Mouse (Mus musculus) embryonic facial prominence, embryonic 15.5 days (tissue): ENCODE measurements around the gene Ccdc183. TPM values are rescaled to one million over a fixed set of nuclear protein-coding genes. Genes with fewer than 3 reads are reported as not detected.

ENCODE experiments used
- ATAC-seq: fragments of 200-750 bp; cut with Nextera tagmentation; 2 replicates; pipeline ENCODE4 v1.8.0; 2017; ENCODE audit warnings: low read depth, moderate TSS enrichment; ENCODE audit not compliant: insufficient number of reproducible peaks, low FRiP score, low TSS enrichment
- H3K27ac ChIP-seq: fragments of 300-500 bp; sonication (generic); replicated peaks from 2 replicates; pipeline ENCODE4 v1.5.1; 2015; ENCODE audit warnings: mild to moderate bottlenecking, inconsistent platforms
- H3K27me3 ChIP-seq: fragments of 300-500 bp; sonication (generic); 2 replicates; pipeline ENCODE4 v1.6.1; 2015; ENCODE audit warnings: inconsistent platforms
- H3K36me3 ChIP-seq: fragments of 300-500 bp; sonication (generic); 2 replicates; pipeline ENCODE4 v1.6.1; 2015; ENCODE audit warnings: mild to moderate bottlenecking, inconsistent platforms
- H3K4me1 ChIP-seq: fragments of 300-500 bp; sonication (generic); 2 replicates; pipeline ENCODE4 v1.6.1; 2015; ENCODE audit warnings: inconsistent platforms
- H3K4me2 ChIP-seq: fragments of 300-500 bp; sonication (generic); replicated peaks from 2 replicates; pipeline ENCODE4 v1.6.1; 2015; ENCODE audit warnings: mild to moderate bottlenecking, inconsistent platforms
- H3K4me3 ChIP-seq: fragments of 300-500 bp; sonication (generic); replicated peaks from 2 replicates; pipeline ENCODE4 v1.5.1; 2015; ENCODE audit warnings: mild to moderate bottlenecking, inconsistent platforms
- H3K9ac ChIP-seq: fragments of 300-500 bp; sonication (generic); 2 replicates; pipeline ENCODE4 v1.6.1; 2015; ENCODE audit warnings: inconsistent platforms
- H3K9me3 ChIP-seq: fragments of 300-500 bp; sonication (generic); replicated peaks from 2 replicates; pipeline ENCODE4 v1.6.1; 2016; ENCODE audit warnings: inconsistent platforms
- WGBS: fragments of 180-500 bp; shearing (Covaris S2); methylation state at CpG from one replicate; pipeline ENCODE4 v1.1.7; 2015; 5-methylcytosine and 5-hydroxymethylcytosine counted together
- polyA plus RNA-seq: library from polyadenylated mRNA; unstranded; fragments of >200 nt; fragmentation: Nextera tagmentation; extraction: Ambion mirVana; gene quantifications from 2 replicates; pipeline ENCODE4 v1.2.1, GENCODE M21; 2015

Gene Ccdc183
- polyA plus RNA-seq, 1 experiment from 2014 or later = 0.29 TPM

GRCm38 (mm10) chr2:25576965-25577891, 40.2 kb downstream of the Ccdc183 start:
- Histone ChIP-seq H3K4me3 (peak overlapping the region; percentile 25), H3K4me1 (peaks cover 77% of the 10 kb centered on the region), H3K36me3 (no peaks in the 10 kb centered on the region), H3K9ac (no peak overlapping the region), H3K27me3 (peaks cover 56% of the 10 kb centered on the region), H3K27ac (no peak overlapping the region), H3K4me2 (peak overlapping the region; percentile 46), H3K9me3 (no peaks in the 10 kb centered on the region)
- WGBS = 16% methylated on average over 92 of the region's 92 CpGs
- ATAC-seq = no peak

GRCm38 (mm10) chr2:25576028-25576850, 41.2 kb downstream of the Ccdc183 start:
- H3K4me2 ChIP-seq = peak overlapping the region; percentile 90
- no peak for ATAC-seq
- peaks cover 54% of the 10 kb centered on the region for H3K27me3 ChIP-seq
- H3K4me1 ChIP-seq = peaks cover 68% of the 10 kb centered on the region
- no peaks in the 10 kb centered on the region for H3K9me3 ChIP-seq
- 0 out of 2 replicates have a peak, but pooled peaks cover 4% of the 10 kb centered on the region for H3K36me3 ChIP-seq
- 77% methylated on average over 16 of the region's 16 CpGs for WGBS
- no peak overlapping the region for H3K9ac ChIP-seq
- H3K4me3 ChIP-seq = no peak overlapping the region
- no peak overlapping the region for H3K27ac ChIP-seq

GRCm38 (mm10) chr2:25575432-25576027, 41.9 kb downstream of the Ccdc183 start:
- no peak for ATAC-seq
- H3K27me3 ChIP-seq = peaks cover 47% of the 10 kb centered on the region
- peaks cover 61% of the 10 kb centered on the region for H3K4me1 ChIP-seq
- H3K4me3 ChIP-seq = peak overlapping the region; percentile 63
- peak overlapping the region; percentile 90 for H3K4me2 ChIP-seq
- WGBS = 8% methylated on average over 21 of the region's 21 CpGs
- H3K36me3 ChIP-seq = 0 out of 2 replicates have a peak, but pooled peaks cover 4% of the 10 kb centered on the region
- H3K9me3 ChIP-seq = no peaks in the 10 kb centered on the region
- H3K27ac ChIP-seq = peak overlapping the region; percentile 95
- peak overlapping the region; percentile 50 for H3K9ac ChIP-seq

GRCm38 (mm10) chr2:25574579-25575431, 42.7 kb downstream of the Ccdc183 start, which contains the start of the genes Mamdc4 and Phpt1:
Mamdc4 (minus strand) TSS chr2:25574845.
Phpt1 (minus strand) TSS chr2:25575224.
- H3K4me1 ChIP-seq = peaks cover 54% of the 10 kb centered on the region
- peak within 1 kb of the TSS; percentile 95 for H3K27ac ChIP-seq
- peaks cover 8% of the 10 kb centered on the region for H3K36me3 ChIP-seq
- H3K4me2 ChIP-seq = peak within 1 kb of the TSS; percentile 90
- H3K9me3 ChIP-seq = no peaks in the 10 kb centered on the region
- under 1% methylated on average over 45 of the region's 45 CpGs for WGBS
- H3K4me3 ChIP-seq = peak within 1 kb of the TSS; percentile 63
- peak within 1 kb of the TSS; percentile 50 for H3K9ac ChIP-seq
- peaks cover 40% of the 10 kb centered on the region for H3K27me3 ChIP-seq
- peak; percentile 98 for ATAC-seq

GRCm38 (mm10) chr2:25574136-25574535, 43.3 kb downstream of the Ccdc183 start:
- Histone ChIP-seq H3K9me3 (no peaks in the 10 kb centered on the region), H3K4me1 (peaks cover 47% of the 10 kb centered on the region), H3K4me3 (peak overlapping the region; percentile 63), H3K4me2 (peak overlapping the region; percentile 90), H3K27me3 (peaks cover 33% of the 10 kb centered on the region), H3K27ac (peak overlapping the region; percentile 95; the same call in 1 of the 2 replicates), H3K9ac (peak overlapping the region; percentile 31), H3K36me3 (peaks cover 15% of the 10 kb centered on the region)
- 21% methylated on average over 11 of the region's 11 CpGs for WGBS
- no peak for ATAC-seq

GRCm38 (mm10) chr2:25573068-25573467, 44.4 kb downstream of the Ccdc183 start:
- Histone ChIP-seq H3K4me2 (no peak overlapping the region), H3K36me3 (peaks cover 24% of the 10 kb centered on the region), H3K9me3 (no peaks in the 10 kb centered on the region), H3K9ac (no peak overlapping the region), H3K27ac (no peak overlapping the region), H3K4me1 (peaks cover 37% of the 10 kb centered on the region), H3K4me3 (peak overlapping the region; percentile 63; the same call in 1 of the 2 replicates), H3K27me3 (peaks cover 22% of the 10 kb centered on the region)
- 97% methylated on average over 2 of the region's 2 CpGs for WGBS
- ATAC-seq = no peak

- Histone ChIP-seq H3K9me3 (no peaks in the 10 kb centered on the region), H3K27me3 (peaks cover 4% of the 10 kb centered on the region), H3K27ac (no peak overlapping the region), H3K4me2 (no peak overlapping the region), H3K36me3 (peaks cover 27% of the 10 kb centered on the region), H3K4me3 (no peak overlapping the region), H3K9ac (no peak overlapping the region), H3K4me1 (peaks cover 24% of the 10 kb centered on the region)
- no peak for ATAC-seq
- WGBS = 89% methylated on average over 4 of the region's 4 CpGs
Measured at GRCm38 (mm10) chr2:25571221-25571620, 46.3 kb downstream of the Ccdc183 start.

- Histone ChIP-seq H3K4me1 (peaks cover 14% of the 10 kb centered on the region), H3K27me3 (no peaks in the 10 kb centered on the region), H3K36me3 (peaks cover 46% of the 10 kb centered on the region), H3K4me3 (no peak overlapping the region), H3K9me3 (no peaks in the 10 kb centered on the region), H3K4me2 (no peak overlapping the region), H3K27ac (no peak overlapping the region), H3K9ac (no peak overlapping the region)
- 85% methylated on average over 3 of the region's 3 CpGs for WGBS
- no peak for ATAC-seq
Measured at GRCm38 (mm10) chr2:25569323-25569722, 48.2 kb downstream of the Ccdc183 start.

GRCm38 (mm10) chr2:25568473-25569019, 48.9 kb downstream of the Ccdc183 start:
- Histone ChIP-seq H3K9me3 (no peaks in the 10 kb centered on the region), H3K36me3 (peaks cover 54% of the 10 kb centered on the region), H3K27ac (no peak overlapping the region), H3K27me3 (no peaks in the 10 kb centered on the region), H3K4me1 (peaks cover 6% of the 10 kb centered on the region), H3K9ac (no peak overlapping the region), H3K4me2 (no peak overlapping the region), H3K4me3 (no peak overlapping the region)
- ATAC-seq = no peak
- WGBS = 82% methylated on average over 6 of the region's 6 CpGs

- no peak overlapping the region for H3K9ac ChIP-seq
- WGBS = 75% methylated on average over 6 of the region's 6 CpGs
- no peaks in the 10 kb centered on the region for H3K27me3 ChIP-seq
- H3K9me3 ChIP-seq = no peaks in the 10 kb centered on the region
- H3K4me3 ChIP-seq = no peak overlapping the region
- H3K27ac ChIP-seq = no peak overlapping the region
- H3K4me2 ChIP-seq = no peak overlapping the region
- H3K4me1 ChIP-seq = no peaks in the 10 kb centered on the region
- peaks cover 73% of the 10 kb centered on the region for H3K36me3 ChIP-seq
- ATAC-seq = no peak
Measured at GRCm38 (mm10) chr2:25566558-25566957, 50.9 kb downstream of the Ccdc183 start.
